Comparison of ENCODE assay signal across 16 mouse cellular contexts in the genomic region with DNA sequence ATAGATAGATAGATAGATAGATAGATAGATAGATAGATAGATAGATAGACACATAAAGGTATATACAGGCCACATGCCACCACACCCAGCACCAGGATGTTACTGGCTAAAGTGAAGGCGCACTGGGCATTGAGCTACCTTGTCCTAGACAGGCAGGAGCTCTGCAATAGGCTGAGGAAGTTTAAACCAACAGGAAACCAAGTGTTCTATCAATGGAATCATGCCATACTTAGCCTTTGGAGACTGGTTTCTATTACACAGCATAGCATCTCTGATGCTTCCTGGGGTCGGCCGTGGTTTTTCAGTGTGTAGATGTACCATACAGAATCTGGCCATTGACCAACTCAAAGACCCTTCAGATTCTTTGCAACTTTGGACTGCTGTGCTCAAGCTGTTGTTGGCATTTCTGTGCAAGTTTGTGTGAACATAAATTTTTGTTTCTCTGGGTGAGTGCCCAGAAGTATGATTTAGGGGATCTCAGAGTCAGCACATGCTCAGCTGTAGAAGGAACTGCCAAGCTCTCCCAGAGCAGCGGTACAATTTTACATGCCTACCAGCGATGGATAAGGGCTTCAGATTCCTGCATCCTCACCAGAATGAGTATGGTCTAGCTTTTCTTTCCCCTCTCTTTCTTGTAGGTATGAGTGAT. TPM values are rescaled to one million over a fixed set of nuclear protein-coding genes. Genes with fewer than 3 reads are reported as not detected.
"Had no signal": no experiment of that assay in that cellular context is flagged by ENCODE, and none has a peak within 500 bp of the region (broad histone marks: within the 10 kb centered on the region; RNA-seq: fewer than 3 reads in every experiment).

No protein-coding gene starts in this region.

- H3K4me3 ChIP-seq: limb, embryonic 15.5 days; liver, embryonic 12.5 days; midbrain, embryonic 12.5 days had no signal

- H3K27ac ChIP-seq: kidney, postnatal 0 days; limb, embryonic 15.5 days; liver, embryonic 12.5 days; midbrain, embryonic 12.5 days had no signal

- DNase-seq: kidney, adult 9 months; kidney, postnatal 36 days; layer of hippocampus, adult 9-11 months; layer of hippocampus, postnatal 36 days; lung, embryonic 14.5 days; lung, postnatal 10 days; lung, postnatal 4 days; right cerebral cortex, adult 18-20 months; right cerebral cortex, postnatal 25 days; thymus, adult 18-20 months; thymus, postnatal 14 days had no signal

- H3K4me2 ChIP-seq: limb, embryonic 15.5 days; liver, embryonic 12.5 days; lung, embryonic 14.5 days; midbrain, embryonic 12.5 days had no signal

- H3K4me1 ChIP-seq: limb, embryonic 15.5 days; liver, embryonic 12.5 days; midbrain, embryonic 12.5 days had no signal

- ATAC-seq: liver, embryonic 12.5 days had no signal

- H3K36me3 ChIP-seq: limb, embryonic 15.5 days; liver, embryonic 12.5 days; midbrain, embryonic 12.5 days had no signal

- H3K9me3 ChIP-seq: limb, embryonic 15.5 days; liver, embryonic 12.5 days; midbrain, embryonic 12.5 days had no signal

- H3K27me3 ChIP-seq: liver, embryonic 12.5 days; midbrain, embryonic 12.5 days had no signal

- H3K9ac ChIP-seq: limb, embryonic 15.5 days; liver, embryonic 12.5 days; lung, embryonic 14.5 days; midbrain, embryonic 12.5 days had no signal

RNA-seq across cellular contexts. Expression of gene Rasgrf1, which starts 17.0 kb away (rescaled TPM):
- total RNA-seq: megakaryocyte, adult 5-6 weeks had no signal
- polyA plus RNA-seq: liver, embryonic 12.5 days had no signal
